Mouse (Mus musculus): ENCODE measurements around the gene Wwc1.

The Wwc1 gene

GRCm38 (mm10) chr11:35972270-35972931 is 7.9 kb downstream of the Wwc1 start:
- DNase-seq (ENCODE audit: low read depth) = no peak

- DNase-seq (ENCODE audit: low read depth) = no peak
Measured at GRCm38 (mm10) chr11:35970806-35971705, 9.3 kb downstream of the Wwc1 start.

- DNase-seq (ENCODE audit: low read depth) = no peak
Measured at GRCm38 (mm10) chr11:35968291-35968690, 12.0 kb downstream of the Wwc1 start.

GRCm38 (mm10) chr11:35963981-35964549 is 16.3 kb downstream of the Wwc1 start:
- DNase-seq (ENCODE audit: low read depth) = no peak

- no peak for DNase-seq (ENCODE audit: low read depth)
Measured at GRCm38 (mm10) chr11:35963554-35963953, 16.8 kb downstream of the Wwc1 start.

- DNase-seq (ENCODE audit: low read depth) = no peak
Measured at GRCm38 (mm10) chr11:35962431-35962830, 17.9 kb downstream of the Wwc1 start.

- no peak for DNase-seq (ENCODE audit: low read depth)
Measured at GRCm38 (mm10) chr11:35959270-35959669, 21.1 kb downstream of the Wwc1 start.

GRCm38 (mm10) chr11:35955572-35955971 is 24.8 kb downstream of the Wwc1 start:
- no peak for DNase-seq (ENCODE audit: low read depth)

GRCm38 (mm10) chr11:35953179-35953578 is 27.1 kb downstream of the Wwc1 start:
- no peak for DNase-seq (ENCODE audit: low read depth)

- DNase-seq (ENCODE audit: low read depth) = no peak
Measured at GRCm38 (mm10) chr11:35951727-35952065, 28.6 kb downstream of the Wwc1 start.

- no peak for DNase-seq (ENCODE audit: low read depth)
Measured at GRCm38 (mm10) chr11:35951058-35951726, 29.1 kb downstream of the Wwc1 start.

- no peak for DNase-seq (ENCODE audit: low read depth)
Measured at GRCm38 (mm10) chr11:35950466-35950865, 29.9 kb downstream of the Wwc1 start.

GRCm38 (mm10) chr11:35950011-35950410 is 30.3 kb downstream of the Wwc1 start:
- no peak for DNase-seq (ENCODE audit: low read depth)

GRCm38 (mm10) chr11:35948457-35948881 is 31.9 kb downstream of the Wwc1 start:
- no peak for DNase-seq (ENCODE audit: low read depth)

GRCm38 (mm10) chr11:35947944-35948343 is 32.4 kb downstream of the Wwc1 start:
- no peak for DNase-seq (ENCODE audit: low read depth)

GRCm38 (mm10) chr11:35945187-35945586 is 35.1 kb downstream of the Wwc1 start:
- DNase-seq (ENCODE audit: low read depth) = no peak

GRCm38 (mm10) chr11:35941641-35942040 is 38.7 kb downstream of the Wwc1 start:
- no peak for DNase-seq (ENCODE audit: low read depth)

GRCm38 (mm10) chr11:35941064-35941463 is 39.3 kb downstream of the Wwc1 start:
- no peak for DNase-seq (ENCODE audit: low read depth)

GRCm38 (mm10) chr11:35938790-35939385 is 41.4 kb downstream of the Wwc1 start:
- no peak for DNase-seq (ENCODE audit: low read depth)

- no peak for DNase-seq (ENCODE audit: low read depth)
Measured at GRCm38 (mm10) chr11:35935645-35936044, 44.7 kb downstream of the Wwc1 start.

- no peak for DNase-seq (ENCODE audit: low read depth)
Measured at GRCm38 (mm10) chr11:35935133-35935532, 45.2 kb downstream of the Wwc1 start.
